ENCODE assay signal across 11 mouse cellular contexts in genomic region chr17:65628823-65629532, GRCm38 (mm10). TPM values are rescaled to one million over a fixed set of nuclear protein-coding genes. Genes with fewer than 3 reads are reported as not detected.
DNase-seq lines count a peak whose midpoint lies in the region; ATAC-seq and TF ChIP-seq lines count a peak whose summit lies in the region.
"Not testable (repeated sequence)": the region's sequence is repeated elsewhere in the genome, so short reads cannot be mapped to it uniquely, and the experiment has no call there.
"Had no signal": no experiment of that assay in that cellular context is flagged by ENCODE, and none has a peak within 500 bp of the region (broad histone marks: within the 10 kb centered on the region; RNA-seq: fewer than 3 reads in every experiment).

No protein-coding gene starts in this region.

- DNase-seq in 3T3-L1 (ENCODE audit: low read depth, low spot score) = peak; percentile 76
- DNase-seq in Muller cell, postnatal 12 days (ENCODE audit: inconsistent ontology term) = peak; percentile 67
- peak; percentile 60 for DNase-seq in NIH3T3 (ENCODE audit: low read depth)
- DNase-seq in Patski (ENCODE audit: low read depth, low spot score) = not testable (repeated sequence)
- DNase-seq in heart, adult 11 months = peak; percentile 66

- TF ChIP-seq CTCF in C2C12 (IDR thresholded peaks at IDR 0.05; ENCODE audit: control insufficient read depth, insufficient read depth, insufficient read length); Patski (IDR thresholded peaks at IDR 0.05); intestine, postnatal 0 days (IDR thresholded peaks at IDR 0.05; ENCODE audit: low read depth): not testable (repeated sequence)

- not testable (repeated sequence) for H3K79me2 ChIP-seq in C2C12 (ENCODE audit: control insufficient read depth, insufficient read depth)

- ATAC-seq in Patski = peak; percentile 59
- 0 out of 2 replicates have a peak, but pooled peaks have one; percentile 53 for ATAC-seq in intestine, embryonic 16.5 days
- ATAC-seq in intestine, postnatal 0 days = peak; percentile 86

- H3ac ChIP-seq in C2C12 (ENCODE audit: control insufficient read depth, insufficient read length, low read depth) = not testable (repeated sequence)

- H3K4me1 ChIP-seq in intestine, embryonic 16.5 days (ENCODE audit: control insufficient read depth, insufficient read depth, low read length); intestine, postnatal 0 days (replicated peaks; ENCODE audit: control insufficient read depth, insufficient read depth, low read length): not testable (repeated sequence)

- not testable (repeated sequence) for H3K79me3 ChIP-seq in C2C12 (ENCODE audit: low read depth)

- POLR2A ChIA-PET in Patski (lab: Charles Lee) = interaction anchor here (0.7 kb wide), 1 partner anchor 104 kb away, joined by 3 read pairs; no protein-coding TSS in a partner anchor

- H3K27ac ChIP-seq in intestine, embryonic 16.5 days (ENCODE audit: low read length) = not testable (repeated sequence)
- peak overlapping the region; percentile 54 for H3K27ac ChIP-seq in intestine, postnatal 0 days (ENCODE audit: low read depth, low read length)

- H3K36me3 ChIP-seq in C2C12 (ENCODE audit: control insufficient read depth, insufficient read depth); intestine, embryonic 16.5 days (ENCODE audit: control insufficient read depth, insufficient read depth, low read length); intestine, postnatal 0 days (ENCODE audit: control insufficient read depth, insufficient read depth): not testable (repeated sequence)

- in situ Hi-C loops in Patski (cut with MboI; ENCODE audit: low pct_unique_long_range_greater_than_20kb) = not testable (repeated sequence)

- not testable (repeated sequence) for H3K4me2 ChIP-seq in intestine, embryonic 16.5 days (ENCODE audit: low read depth, low read length); intestine, postnatal 0 days (replicated peaks; ENCODE audit: low read depth)

- CTCF ChIA-PET in Patski (lab: Charles Lee) = interaction anchor here (1.2 kb wide), 1 partner anchor 11 kb away, joined by 4 read pairs; no protein-coding TSS in a partner anchor

- H3K9me3 ChIP-seq in intestine, embryonic 16.5 days (ENCODE audit: control insufficient read depth, low read length); intestine, postnatal 0 days (ENCODE audit: control insufficient read depth): not testable (repeated sequence)

- H3K27me3 ChIP-seq in C2C12 (ENCODE audit: control insufficient read depth, insufficient read depth, insufficient read length); Patski; intestine, embryonic 16.5 days (replicated peaks; ENCODE audit: control insufficient read depth, insufficient read depth, low read length); intestine, postnatal 0 days (replicated peaks; ENCODE audit: control insufficient read depth, insufficient read depth, low read length): not testable (repeated sequence)

- H3K9ac ChIP-seq in intestine, embryonic 16.5 days (ENCODE audit: low read depth, low read length); intestine, postnatal 0 days (ENCODE audit: low read depth, low read length): not testable (repeated sequence)

- WGBS in intestine, embryonic 16.5 days = 65% methylated on average over 13 of the region's 13 CpGs
- WGBS in intestine, postnatal 0 days = 54% methylated on average over 13 of the region's 13 CpGs

- not testable (repeated sequence) for H3K4me3 ChIP-seq in C2C12 (ENCODE audit: insufficient read depth, poor library complexity, severe bottlenecking); intestine, embryonic 16.5 days (ENCODE audit: low read length); intestine, postnatal 0 days (ENCODE audit: low read depth, low read length)

TF ChIP-seq in C2C12, 6 proteins besides CTCF, POLR2A, EP300 and RAD21:
- TF ChIP-seq CEBPB (IDR thresholded peaks at IDR 0.05; ENCODE audit: low read depth) = peak; percentile 9
TF ChIP-seq in C2C12: peak in this region for 1; not testable (repeated sequence) for 5.

RNA-seq across cellular contexts. Expression of gene Txndc2, which starts 13.0 kb away (rescaled TPM):
- polyA plus RNA-seq in C2C12 (2012; fragmentation: generic; extraction: Trizol) (0.12 TPM), Patski (2021) (not detected)
- not detected in 2 replicates for polyA plus RNA-seq in intestine, embryonic 16.5 days (2015; fragmentation: Nextera tagmentation; extraction: Ambion mirVana)
- polyA plus RNA-seq in intestine, postnatal 0 days (2015; fragmentation: Nextera tagmentation; extraction: Ambion mirVana) = not detected in 2 replicates
- polyA plus RNA-seq: activated CD4-positive, CD25-positive, alpha-beta regulatory T cell, adult 4 months; CD4-positive, CD25-positive, alpha-beta regulatory T cell, adult 4 months; G1E had no signal

RNA-seq across cellular contexts. Expression of gene Vapa, which starts 15.6 kb away (rescaled TPM):
- polyA plus RNA-seq in C2C12 (2012; fragmentation: generic; extraction: Trizol) (58.3 TPM), Patski (2021) (141 TPM)
- polyA plus RNA-seq in intestine, embryonic 16.5 days (2015; fragmentation: Nextera tagmentation; extraction: Ambion mirVana) = 194 and 204 TPM in 2 replicates
- polyA plus RNA-seq in intestine, postnatal 0 days (2015; fragmentation: Nextera tagmentation; extraction: Ambion mirVana) = 290 and 292 TPM in 2 replicates
